Mouse (Mus musculus): Measurements from ENCODE around the gene Spen. TPM values are rescaled to one million over a fixed set of nuclear protein-coding genes. Genes with fewer than 3 reads are reported as not detected.

The Spen gene
- polyA plus RNA-seq, 1 experiment from 2014 or later = 19.7 TPM

GRCm38 (mm10) chr4:141518386-141518785 lies 20.0 kb downstream of the Spen start:
- Histone ChIP-seq H3K36me3 (peaks cover 67% of the 10 kb centered on the region), H3K4me3 (no peak overlapping the region), H3K4me1 (replicated peaks) (peaks cover 11% of the 10 kb centered on the region), H3K27me3 (no peaks in the 10 kb centered on the region), H3K4me2 (no peak overlapping the region), H3K9me3 (no peaks in the 10 kb centered on the region), H3K27ac (no peak overlapping the region), H3K9ac (no peak overlapping the region)
- ATAC-seq (ENCODE audit: low FRiP score) = no peak
- WGBS = 88% methylated on average over 3 of the region's 3 CpGs

GRCm38 (mm10) chr4:141514179-141514641 lies 24.2 kb downstream of the Spen start:
- Histone ChIP-seq H3K36me3 (peaks cover 46% of the 10 kb centered on the region), H3K4me2 (no peak overlapping the region), H3K27ac (no peak overlapping the region), H3K9me3 (no peaks in the 10 kb centered on the region), H3K9ac (peak overlapping the region; percentile 29; the same call in 1 of the 2 replicates), H3K4me3 (no peak overlapping the region), H3K27me3 (no peaks in the 10 kb centered on the region), H3K4me1 (replicated peaks) (peaks cover 23% of the 10 kb centered on the region)
- no peak for ATAC-seq (ENCODE audit: low FRiP score)
- 53% methylated on average over 12 of the region's 12 CpGs for WGBS

- Histone ChIP-seq H3K9me3 (no peaks in the 10 kb centered on the region), H3K4me1 (replicated peaks) (peaks cover 26% of the 10 kb centered on the region), H3K36me3 (peaks cover 29% of the 10 kb centered on the region), H3K4me2 (no peak overlapping the region), H3K27me3 (no peaks in the 10 kb centered on the region), H3K9ac (0 out of 2 replicates have a peak overlapping the region, but pooled peaks have one; percentile 20), H3K27ac (no peak overlapping the region), H3K4me3 (no peak overlapping the region)
- no peak for ATAC-seq (ENCODE audit: low FRiP score)
- 78% methylated on average over 6 of the region's 6 CpGs for WGBS
Observed at GRCm38 (mm10) chr4:141512145-141512544, 26.3 kb downstream of the Spen start.

GRCm38 (mm10) chr4:141510457-141510856 lies 27.9 kb downstream of the Spen start:
- 87% methylated on average over 13 of the region's 13 CpGs for WGBS
- H3K9ac ChIP-seq = no peak overlapping the region
- ATAC-seq (ENCODE audit: low FRiP score) = no peak
- H3K4me2 ChIP-seq = no peak overlapping the region
- no peaks in the 10 kb centered on the region for H3K27me3 ChIP-seq
- no peaks in the 10 kb centered on the region for H3K9me3 ChIP-seq
- no peak overlapping the region for H3K4me3 ChIP-seq
- H3K27ac ChIP-seq = no peak overlapping the region
- H3K36me3 ChIP-seq = peaks cover 15% of the 10 kb centered on the region
- peaks cover 37% of the 10 kb centered on the region for H3K4me1 ChIP-seq (replicated peaks)

- no peak overlapping the region for H3K4me3 ChIP-seq
- H3K36me3 ChIP-seq = no peaks in the 10 kb centered on the region
- peak overlapping the region; percentile 55; the same call in 1 of the 2 replicates for H3K9ac ChIP-seq
- 0 out of 2 replicates have a peak overlapping the region, but pooled peaks have one; percentile 30 for H3K4me2 ChIP-seq
- H3K4me1 ChIP-seq (replicated peaks) = peaks cover 41% of the 10 kb centered on the region
- H3K27ac ChIP-seq = peak overlapping the region; percentile 84
- no peak for ATAC-seq (ENCODE audit: low FRiP score)
- H3K27me3 ChIP-seq = no peaks in the 10 kb centered on the region
- no peaks in the 10 kb centered on the region for H3K9me3 ChIP-seq
- WGBS = 73% methylated on average over 10 of the region's 10 CpGs
Observed at GRCm38 (mm10) chr4:141506893-141507292, 31.5 kb downstream of the Spen start.

- peak; percentile 68 for ATAC-seq (ENCODE audit: low FRiP score)
- peak overlapping the region; percentile 30; the same call in 1 of the 2 replicates for H3K4me2 ChIP-seq
- H3K4me3 ChIP-seq = no peak overlapping the region
- peak overlapping the region; percentile 84 for H3K27ac ChIP-seq
- 0 out of 2 replicates have a peak overlapping the region, but pooled peaks have one; percentile 24 for H3K9ac ChIP-seq
- no peaks in the 10 kb centered on the region for H3K36me3 ChIP-seq
- peaks cover 46% of the 10 kb centered on the region for H3K4me1 ChIP-seq (replicated peaks)
- no peaks in the 10 kb centered on the region for H3K9me3 ChIP-seq
- no peaks in the 10 kb centered on the region for H3K27me3 ChIP-seq
- 55% methylated on average over 10 of the region's 10 CpGs for WGBS
Observed at GRCm38 (mm10) chr4:141506352-141506751, 32.0 kb downstream of the Spen start.

GRCm38 (mm10) chr4:141505810-141506209 lies 32.6 kb downstream of the Spen start:
- no peak for ATAC-seq (ENCODE audit: low FRiP score)
- Histone ChIP-seq H3K27me3 (no peaks in the 10 kb centered on the region), H3K9ac (no peak overlapping the region), H3K27ac (0 out of 2 replicates have a peak overlapping the region, but pooled peaks have one; percentile 84), H3K4me3 (no peak overlapping the region), H3K36me3 (no peaks in the 10 kb centered on the region), H3K4me1 (replicated peaks) (peaks cover 47% of the 10 kb centered on the region), H3K9me3 (no peaks in the 10 kb centered on the region), H3K4me2 (no peak overlapping the region)
- 96% methylated on average over 11 of the region's 11 CpGs for WGBS

GRCm38 (mm10) chr4:141504471-141504870 lies 33.9 kb downstream of the Spen start:
- no peaks in the 10 kb centered on the region for H3K9me3 ChIP-seq
- H3K36me3 ChIP-seq = peaks cover 5% of the 10 kb centered on the region; the same call in 1 of the 2 replicates
- no peak overlapping the region for H3K27ac ChIP-seq
- H3K9ac ChIP-seq = no peak overlapping the region
- no peak for ATAC-seq (ENCODE audit: low FRiP score)
- H3K27me3 ChIP-seq = no peaks in the 10 kb centered on the region
- 95% methylated on average over 4 of the region's 4 CpGs for WGBS
- H3K4me1 ChIP-seq (replicated peaks) = peaks cover 50% of the 10 kb centered on the region
- H3K4me3 ChIP-seq = no peak overlapping the region
- no peak overlapping the region for H3K4me2 ChIP-seq

- Histone ChIP-seq H3K27ac (no peak overlapping the region), H3K27me3 (no peaks in the 10 kb centered on the region), H3K9ac (no peak overlapping the region), H3K4me3 (no peak overlapping the region), H3K36me3 (peaks cover 5% of the 10 kb centered on the region; the same call in 1 of the 2 replicates), H3K4me1 (replicated peaks) (peaks cover 55% of the 10 kb centered on the region), H3K4me2 (no peak overlapping the region), H3K9me3 (no peaks in the 10 kb centered on the region)
- 61% methylated on average over 5 of the region's 5 CpGs for WGBS
- ATAC-seq (ENCODE audit: low FRiP score) = no peak
Observed at GRCm38 (mm10) chr4:141502723-141503122, 35.7 kb downstream of the Spen start.

GRCm38 (mm10) chr4:141501058-141501457 lies 37.3 kb downstream of the Spen start:
- Histone ChIP-seq H3K9ac (no peak overlapping the region), H3K9me3 (no peaks in the 10 kb centered on the region), H3K4me3 (no peak overlapping the region), H3K27me3 (no peaks in the 10 kb centered on the region), H3K4me1 (replicated peaks) (peaks cover 41% of the 10 kb centered on the region), H3K27ac (no peak overlapping the region), H3K4me2 (no peak overlapping the region), H3K36me3 (peaks cover 5% of the 10 kb centered on the region; the same call in 1 of the 2 replicates)
- 77% methylated on average over 5 of the region's 5 CpGs for WGBS
- no peak for ATAC-seq (ENCODE audit: low FRiP score)

- H3K9ac ChIP-seq = no peak overlapping the region
- H3K27me3 ChIP-seq = no peaks in the 10 kb centered on the region
- no peak for ATAC-seq (ENCODE audit: low FRiP score)
- 76% methylated on average over 4 of the region's 4 CpGs for WGBS
- no peak overlapping the region for H3K27ac ChIP-seq
- H3K9me3 ChIP-seq = no peaks in the 10 kb centered on the region
- peaks cover 41% of the 10 kb centered on the region for H3K4me1 ChIP-seq (replicated peaks)
- H3K4me3 ChIP-seq = no peak overlapping the region
- peaks cover 6% of the 10 kb centered on the region for H3K36me3 ChIP-seq
- H3K4me2 ChIP-seq = no peak overlapping the region
Observed at GRCm38 (mm10) chr4:141500637-141501036, 37.8 kb downstream of the Spen start.

GRCm38 (mm10) chr4:141488670-141489069 lies 49.7 kb downstream of the Spen start:
- H3K4me1 ChIP-seq (replicated peaks) = no peaks in the 10 kb centered on the region
- ATAC-seq (ENCODE audit: low FRiP score) = no peak
- H3K27ac ChIP-seq = no peak overlapping the region
- peaks cover 97% of the 10 kb centered on the region for H3K36me3 ChIP-seq
- no peak overlapping the region for H3K9ac ChIP-seq
- H3K4me2 ChIP-seq = no peak overlapping the region
- H3K4me3 ChIP-seq = no peak overlapping the region
- WGBS = 95% methylated on average over 4 of the region's 4 CpGs
- H3K9me3 ChIP-seq = no peaks in the 10 kb centered on the region
- H3K27me3 ChIP-seq = no peaks in the 10 kb centered on the region

GRCm38 (mm10) chr4:141487581-141487980 lies 50.8 kb downstream of the Spen start:
- H3K4me1 ChIP-seq (replicated peaks) = no peaks in the 10 kb centered on the region
- no peaks in the 10 kb centered on the region for H3K27me3 ChIP-seq
- H3K9ac ChIP-seq = no peak overlapping the region
- H3K4me3 ChIP-seq = no peak overlapping the region
- no peak overlapping the region for H3K4me2 ChIP-seq
- no peak overlapping the region for H3K27ac ChIP-seq
- no peak for ATAC-seq (ENCODE audit: low FRiP score)
- peaks cover 98% of the 10 kb centered on the region for H3K36me3 ChIP-seq
- no peaks in the 10 kb centered on the region for H3K9me3 ChIP-seq
- WGBS = 96% methylated on average over 11 of the region's 11 CpGs
